Mouse (Mus musculus): Measurements from ENCODE around the gene Bcl6. TPM values are rescaled to one million over a fixed set of nuclear protein-coding genes. Genes with fewer than 3 reads are reported as not detected.

The Bcl6 gene
- polyA plus RNA-seq, 1 experiment, result 28.2 TPM

GRCm38 (mm10) chr16:23921697-23922096 is 67.0 kb downstream of the Bcl6 start:
- TF ChIP-seq CTCF (IDR thresholded peaks at IDR 0.05; ENCODE audit: insufficient read depth, low read length) (no peak), POLR2A (IDR thresholded peaks at IDR 0.05; ENCODE audit: borderline replicate concordance, extremely low read depth, low read depth, low read length) (no peak)

GRCm38 (mm10) chr16:23919418-23919817 is 69.2 kb downstream of the Bcl6 start:
- whole genome bisulfite sequencing, result 82% methylated on average over 2 of the region's 2 CpGs
- Histone ChIP-seq H3K4me1 (ENCODE audit: control insufficient read depth, insufficient read depth, low read length) (no peaks in the 10 kb centered on the region), H3K4me3 (replicated peaks; ENCODE audit: extremely low read depth, low read depth, low read length) (no peak overlapping the region)
- TF ChIP-seq POLR2A (IDR thresholded peaks at IDR 0.05; ENCODE audit: borderline replicate concordance, extremely low read depth, low read depth, low read length), result no peak
- TF ChIP-seq CTCF (IDR thresholded peaks at IDR 0.05; ENCODE audit: insufficient read depth, low read length), result no peak
- DNase-seq, result no peak

More at GRCm38 (mm10) chr16:23921697-23922096, 67.0 kb downstream of the Bcl6 start:
- no peaks in the 10 kb centered on the region for H3K4me1 ChIP-seq (ENCODE audit: control insufficient read depth, insufficient read depth, low read length)
- no peak for DNase-seq
- H3K4me3 ChIP-seq (replicated peaks; ENCODE audit: extremely low read depth, low read depth, low read length), result no peak overlapping the region
- WGBS, result 57% methylated on average over 5 of the region's 5 CpGs

Other genes starting within 250 kb of the Bcl6 start
- gene Sst, start 97.9 kb downstream of the Bcl6 start, polyA plus RNA-seq (2012; rRNA removed), result 0.18 TPM in 1 of 2 replicates, not detected in the other
- gene Rtp2, start 56.5 kb downstream of the Bcl6 start, polyA plus RNA-seq (2012; rRNA removed), result not detected in 2 replicates
- not detected in 2 replicates for gene Gm37419, start 370 bp downstream of the Bcl6 start, polyA plus RNA-seq (2012; rRNA removed)